Mouse (Mus musculus) heart, postnatal 0 days (tissue): ENCODE measurements around the gene 1700037C18Rik. TPM values are rescaled to one million over a fixed set of nuclear protein-coding genes. Genes with fewer than 3 reads are reported as not detected.
"Not testable (repeated sequence)": the region's sequence is repeated elsewhere in the genome, so short reads cannot be mapped to it uniquely, and the experiment has no call there.

ENCODE experiments used
- ATAC-seq: fragments of 200-750 bp; cut with Nextera tagmentation; 2 replicates; pipeline ENCODE4 v1.8.0; 2017; ENCODE audit warnings: low read depth, moderate number of reproducible peaks, moderate library complexity; ENCODE audit not compliant: insufficient read depth
- DNase-seq: peaks from one replicate; pipeline ENCODE4 v3.0.0-alpha.2; 2016; ENCODE audit warnings: low spot score
- H3K27ac ChIP-seq: fragments of 300-500 bp; sonication (generic); 2 replicates; pipeline ENCODE4 v1.5.1; 2014; ENCODE audit warnings: low read depth, mild to moderate bottlenecking
- H3K27me3 ChIP-seq: fragments of 300-500 bp; sonication (generic); 2 replicates; pipeline ENCODE4 v1.6.1; 2014; ENCODE audit warnings: low read length, mixed read lengths; ENCODE audit not compliant: control insufficient read depth, insufficient read depth
- H3K36me3 ChIP-seq: fragments of 300-500 bp; sonication (generic); replicated peaks from 2 replicates; pipeline ENCODE4 v1.6.1; 2014; ENCODE audit warnings: low read length, mixed read lengths; ENCODE audit not compliant: control insufficient read depth, insufficient read depth
- H3K4me1 ChIP-seq: fragments of 300-500 bp; sonication (generic); 2 replicates; pipeline ENCODE4 v1.6.1; 2014; ENCODE audit warnings: antibody characterized with exemption; ENCODE audit not compliant: control insufficient read depth, insufficient read depth
- H3K4me2 ChIP-seq: fragments of 300-500 bp; sonication (generic); 2 replicates; pipeline ENCODE4 v1.6.1; 2014; ENCODE audit warnings: low read depth, mild to moderate bottlenecking, low read length, moderate library complexity
- H3K4me3 ChIP-seq: fragments of 300-500 bp; sonication (generic); 2 replicates; pipeline ENCODE4 v1.5.1; 2014; ENCODE audit warnings: low read depth, low read length
- H3K9ac ChIP-seq: fragments of 300-500 bp; sonication (generic); replicated peaks from 2 replicates; pipeline ENCODE4 v1.6.1; 2014; ENCODE audit warnings: low read depth, low read length, mixed read lengths
- H3K9me3 ChIP-seq: fragments of 300-500 bp; sonication (generic); replicated peaks from 2 replicates; pipeline ENCODE4 v1.6.1; 2016; ENCODE audit warnings: low read length; ENCODE audit not compliant: control insufficient read depth
- CTCF ChIP-seq: IDR thresholded peaks from 2 replicates; pipeline ENCODE4 v1.5.1; 2016; ENCODE audit warnings: antibody characterized with exemption, control low read depth, low read depth
- EP300 ChIP-seq: IDR thresholded peaks from 2 replicates; pipeline ENCODE4 v1.6.1; 2016; ENCODE audit warnings: antibody characterized with exemption, low read depth
- WGBS: fragments of 180-500 bp; shearing (Covaris S2); extraction: QIAGEN DNeasy Blood & Tissue Kit; methylation state at CpG from one replicate; pipeline ENCODE4 v1.1.7; 2014; 5-methylcytosine and 5-hydroxymethylcytosine counted together
- microRNA-seq: library from miRNA; unstranded; fragments of <30 nt; microRNA quantifications from one replicate; pipeline ENCODE4, GENCODE M21; 2016
- polyA plus RNA-seq: library from polyadenylated mRNA; unstranded; fragments of >200 nt; fragmentation: Nextera tagmentation; extraction: Ambion mirVana; gene quantifications from 2 replicates; pipeline ENCODE4 v1.2.1, GENCODE M21; 2015
- total RNA-seq: library from RNA; depleted of rRNA; stranded (reverse); fragments of >200 nt; gene quantifications from 2 replicates; pipeline ENCODE4 v1.2.3, GENCODE M21; 2014; ENCODE audit warnings: low replicate concordance; rRNA removed

Gene 1700037C18Rik
- total and polyA plus RNA-seq, 2 experiments from 2014 or later: 4.0 to 10.0 TPM

GRCm38 (mm10) chr16:3852586-3852985 is 55.9 kb downstream of the 1700037C18Rik start:
- H3K4me1 ChIP-seq: peaks cover 5% of the 10 kb centered on the region; the same call in 1 of the 2 replicates
- H3K27ac ChIP-seq: no peak overlapping the region
- H3K9me3 ChIP-seq: no peaks in the 10 kb centered on the region
- H3K9ac ChIP-seq: no peak overlapping the region
- no peaks in the 10 kb centered on the region for H3K27me3 ChIP-seq
- 45% methylated on average over 8 of the region's 12 CpGs for WGBS
- no peak overlapping the region for H3K4me3 ChIP-seq
- H3K36me3 ChIP-seq: no peaks in the 10 kb centered on the region
- no peak overlapping the region for H3K4me2 ChIP-seq
- no peak for TF ChIP-seq CTCF
- TF ChIP-seq EP300: no peak
- DNase-seq (no peak), ATAC-seq (no peak)

- not testable (repeated sequence) for H3K9me3 ChIP-seq, DNase-seq, H3K27ac ChIP-seq, H3K4me3 ChIP-seq, H3K27me3 ChIP-seq, H3K9ac ChIP-seq, H3K36me3 ChIP-seq, H3K4me2 ChIP-seq, H3K4me1 ChIP-seq, ATAC-seq
- 93% methylated on average over 12 of the region's 13 CpGs for WGBS
Measured at GRCm38 (mm10) chr16:3851301-3851700, 57.2 kb downstream of the 1700037C18Rik start.

GRCm38 (mm10) chr16:3848416-3848815 is 60.1 kb downstream of the 1700037C18Rik start:
- H3K27me3 ChIP-seq: no peaks in the 10 kb centered on the region
- DNase-seq: no peak
- H3K27ac ChIP-seq: no peak overlapping the region
- TF ChIP-seq EP300 (no peak), CTCF (no peak)
- WGBS: 79% methylated on average over 3 of the region's 3 CpGs
- H3K4me2 ChIP-seq: no peak overlapping the region
- ATAC-seq: no peak
- H3K9me3 ChIP-seq: no peaks in the 10 kb centered on the region
- no peak overlapping the region for H3K4me3 ChIP-seq
- no peaks in the 10 kb centered on the region for H3K36me3 ChIP-seq
- H3K9ac ChIP-seq: no peak overlapping the region
- H3K4me1 ChIP-seq: peaks cover 7% of the 10 kb centered on the region; the same call in 1 of the 2 replicates

GRCm38 (mm10) chr16:3847871-3848270 is 60.6 kb downstream of the 1700037C18Rik start:
- Histone ChIP-seq H3K9ac (peak overlapping the region; percentile 49; the same call in 1 of the 2 replicates), H3K9me3 (no peaks in the 10 kb centered on the region), H3K36me3 (no peaks in the 10 kb centered on the region), H3K27me3 (no peaks in the 10 kb centered on the region), H3K27ac (no peak overlapping the region), H3K4me3 (peak overlapping the region; percentile 58; the same call in 1 of the 2 replicates), H3K4me1 (peaks cover 7% of the 10 kb centered on the region; the same call in 1 of the 2 replicates), H3K4me2 (peak overlapping the region; percentile 59)
- TF ChIP-seq EP300 (no peak), CTCF (no peak)
- ATAC-seq: no peak
- DNase-seq: no peak
- WGBS: 51% methylated on average over 4 of the region's 4 CpGs

- ATAC-seq: peak; percentile 99
- no peaks in the 10 kb centered on the region for H3K36me3 ChIP-seq
- H3K4me2 ChIP-seq: peak within 1 kb of the TSS; percentile 59
- H3K4me1 ChIP-seq: peaks cover 7% of the 10 kb centered on the region; the same call in 1 of the 2 replicates
- TF ChIP-seq EP300 (no peak), CTCF (0 out of 2 replicates have a peak, but pooled peaks have one; percentile 3)
- no peaks in the 10 kb centered on the region for H3K27me3 ChIP-seq
- H3K9me3 ChIP-seq: no peaks in the 10 kb centered on the region
- H3K9ac ChIP-seq: peak within 1 kb of the TSS; percentile 49
- WGBS: 2% methylated on average over 38 of the region's 38 CpGs
- H3K27ac ChIP-seq: no peak within 1 kb of the TSS
- H3K4me3 ChIP-seq: peak within 1 kb of the TSS; percentile 58
- DNase-seq: peak; percentile 97
Measured at GRCm38 (mm10) chr16:3846711-3847518, 61.6 kb downstream of the 1700037C18Rik start, which contains the start of gene Zfp174. Gene Zfp174 (plus strand): TSS chr16:3847268.

Small RNA genes within 50 kb of the gene (microRNA-seq; reads per million reads assigned to microRNA genes)
- gene Gm23493: not detected

Other genes starting within 250 kb of the 1700037C18Rik start
- not detected in 2 replicates for gene Mefv, start 190.6 kb downstream of the 1700037C18Rik start, total RNA-seq
- 0.04 and 0.05 TPM in 2 replicates for gene Mefv, start 190.6 kb downstream of the 1700037C18Rik start, polyA plus RNA-seq
- gene Zfp263, start 164.6 kb downstream of the 1700037C18Rik start, total RNA-seq: 11.1 and 12.6 TPM in 2 replicates
- 15.8 and 17.1 TPM in 2 replicates for gene Zfp263, start 164.6 kb downstream of the 1700037C18Rik start, polyA plus RNA-seq
- gene Olfr15, start 77.8 kb downstream of the 1700037C18Rik start, total RNA-seq: not detected in 2 replicates
- gene Olfr15, start 77.8 kb downstream of the 1700037C18Rik start, polyA plus RNA-seq: not detected in 2 replicates
- 0.69 and 0.93 TPM in 2 replicates for gene Zfp174, start 61.4 kb downstream of the 1700037C18Rik start, total RNA-seq
- gene Zfp174, start 61.4 kb downstream of the 1700037C18Rik start, polyA plus RNA-seq: 0.71 and 0.72 TPM in 2 replicates
- gene Naa60, start 36.3 kb downstream of the 1700037C18Rik start, total RNA-seq: 23.6 and 24.2 TPM in 2 replicates
- 32.2 and 33.0 TPM in 2 replicates for gene Naa60, start 36.3 kb downstream of the 1700037C18Rik start, polyA plus RNA-seq
- gene Zfp597, start 24.1 kb downstream of the 1700037C18Rik start, total RNA-seq: 7.4 and 9.2 TPM in 2 replicates
- 3.3 and 4.3 TPM in 2 replicates for gene Zfp597, start 24.1 kb downstream of the 1700037C18Rik start, polyA plus RNA-seq
- not detected in 2 replicates for gene Gm20695, start 24.0 kb downstream of the 1700037C18Rik start, total RNA-seq
- 0.93 and 1.2 TPM in 2 replicates for gene Gm20695, start 24.0 kb downstream of the 1700037C18Rik start, polyA plus RNA-seq
- 5.6 and 18.4 TPM in 2 replicates for gene Cluap1, start 112 bp upstream of the 1700037C18Rik start, total RNA-seq
- gene Cluap1, start 112 bp upstream of the 1700037C18Rik start, polyA plus RNA-seq: 14.9 and 16.2 TPM in 2 replicates
- gene Nlrc3, start 67.9 kb upstream of the 1700037C18Rik start, total RNA-seq: 0.15 and 0.35 TPM in 2 replicates
- gene Nlrc3, start 67.9 kb upstream of the 1700037C18Rik start, polyA plus RNA-seq: 1.2 TPM in 2 replicates
- gene Slx4, start 95.1 kb upstream of the 1700037C18Rik start, total RNA-seq: 4.4 and 5.4 TPM in 2 replicates
- 3.0 and 3.2 TPM in 2 replicates for gene Slx4, start 95.1 kb upstream of the 1700037C18Rik start, polyA plus RNA-seq
- gene Dnase1, start 128.3 kb upstream of the 1700037C18Rik start, total RNA-seq: not detected in 2 replicates
- 0.82 and 1.3 TPM in 2 replicates for gene Dnase1, start 128.3 kb upstream of the 1700037C18Rik start, polyA plus RNA-seq
- 109 and 135 TPM in 2 replicates for gene Trap1, start 169.1 kb upstream of the 1700037C18Rik start, total RNA-seq
- gene Trap1, start 169.1 kb upstream of the 1700037C18Rik start, polyA plus RNA-seq: 117 and 121 TPM in 2 replicates